Mouse (Mus musculus) right cerebral cortex, postnatal 25 days (tissue): ENCODE measurements around the gene Plekha5.

Experiments
- DNase-seq: peaks from one replicate; pipeline ENCODE4 v3.0.0; 2022

The Plekha5 gene

GRCm38 (mm10) chr6:140620531-140621349 is 196.9 kb downstream of the Plekha5 start:
- DNase-seq, result no peak

- DNase-seq, result no peak
These were observed 197.8 kb downstream of the Plekha5 start for GRCm38 (mm10) chr6:140621622-140622021.

GRCm38 (mm10) chr6:140622391-140623225 is 198.8 kb downstream of the Plekha5 start, which contains the start of gene Aebp2:
TSS of gene Aebp2 (plus strand) at chr6:140622663.
- DNase-seq, result no peak

GRCm38 (mm10) chr6:140623226-140624095 is 199.6 kb downstream of the Plekha5 start:
- DNase-seq, result peak; percentile 95

GRCm38 (mm10) chr6:140624096-140625051 is 200.5 kb downstream of the Plekha5 start:
- peak; percentile 18 for DNase-seq

GRCm38 (mm10) chr6:140629176-140629859 is 205.5 kb downstream of the Plekha5 start:
- DNase-seq, result no peak

GRCm38 (mm10) chr6:140630306-140630705 is 206.5 kb downstream of the Plekha5 start:
- DNase-seq, result no peak

GRCm38 (mm10) chr6:140633616-140634015 is 209.8 kb downstream of the Plekha5 start:
- no peak for DNase-seq

GRCm38 (mm10) chr6:140636290-140636689 is 212.4 kb downstream of the Plekha5 start:
- DNase-seq, result no peak

GRCm38 (mm10) chr6:140642010-140642409 is 218.2 kb downstream of the Plekha5 start:
- DNase-seq, result no peak

GRCm38 (mm10) chr6:140642655-140643054 is 218.8 kb downstream of the Plekha5 start:
- DNase-seq, result no peak

GRCm38 (mm10) chr6:140645931-140646330 is 222.1 kb downstream of the Plekha5 start:
- DNase-seq, result no peak
